Mouse (Mus musculus): Measurements from ENCODE around the gene Wsb2.

DNA sequence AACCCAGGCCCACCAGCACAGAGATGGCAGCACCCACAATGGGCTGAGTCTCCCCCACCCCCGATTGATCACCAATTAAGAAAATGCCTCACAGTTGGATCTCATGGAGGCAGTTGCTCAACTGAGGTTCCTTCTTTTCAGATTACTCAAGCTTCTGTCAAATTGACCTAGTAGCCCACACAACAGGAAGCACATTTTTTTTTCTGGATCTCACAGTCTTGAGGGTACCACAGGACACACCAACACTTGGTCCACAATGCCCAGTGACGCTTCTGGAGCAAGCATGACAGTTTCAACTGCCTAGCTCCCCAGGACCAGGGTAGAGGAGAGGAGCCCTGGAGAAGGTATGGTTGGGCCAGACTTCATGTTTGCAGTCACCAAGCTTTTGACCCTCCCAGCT is 60.3 kb downstream of the Wsb2 start:
- TF ChIP-seq POLR2A (IDR thresholded peaks at IDR 0.05; ENCODE audit: extremely low read depth, insufficient read depth, low read length) (no peak), CTCF (IDR thresholded peaks at IDR 0.05; ENCODE audit: extremely low read depth, insufficient read depth, low read length) (no peak)

Measured in cortical plate, adult 2 months (tissue).